Mouse (Mus musculus): ENCODE results near the gene Gk5. TPM values are rescaled to one million over a fixed set of nuclear protein-coding genes. Genes with fewer than 3 reads are reported as not detected.

Gene Gk5
- polyA plus RNA-seq, 1 experiment, result 1.5 TPM

DNA sequence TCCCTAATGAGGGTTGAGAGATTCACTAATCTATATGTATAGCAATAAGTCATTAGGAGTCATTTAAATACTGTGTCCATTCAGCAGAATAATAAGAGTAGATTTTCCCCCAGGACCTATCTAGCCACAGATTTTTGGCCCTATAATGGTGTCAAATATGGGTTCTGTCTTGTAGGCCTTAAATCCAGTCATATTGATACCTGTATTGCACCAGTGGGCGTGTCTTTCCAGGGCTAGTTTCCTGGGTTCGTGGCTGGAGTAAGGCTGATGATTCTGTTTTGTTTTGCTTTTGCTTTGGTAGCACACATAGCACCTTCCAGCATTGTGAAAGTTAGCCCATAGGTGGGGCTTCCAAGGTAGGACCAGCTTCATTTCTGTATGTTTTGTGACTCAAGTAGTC is 95.0 kb downstream of the Gk5 start:
- 93% methylated on average over 2 of the region's 2 CpGs for WGBS
- TF ChIP-seq CTCF (IDR thresholded peaks at IDR 0.05; ENCODE audit: extremely low read depth, insufficient read depth, insufficient read length, insufficient replicate concordance) (no peak), POLR2A (IDR thresholded peaks at IDR 0.05; ENCODE audit: low read depth, low read length) (no peak)
- no peak for DNase-seq (ENCODE audit: low read depth in 1 of 2, low spot score in 2 of 2)
- Histone ChIP-seq H3K4me1 (ENCODE audit: control insufficient read depth, insufficient read depth, insufficient read length) (no peaks in the 10 kb centered on the region), H3K27me3 (ENCODE audit: control insufficient read depth, insufficient read depth, low read length) (no peaks in the 10 kb centered on the region), H3K27ac (ENCODE audit: insufficient read depth, low read length) (no peak overlapping the region), H3K36me3 (ENCODE audit: control insufficient read depth, insufficient read depth, low read length) (no peaks in the 10 kb centered on the region), H3K4me3 (ENCODE audit: extremely low read depth, insufficient read depth, insufficient read length) (no peak overlapping the region)

DNA sequence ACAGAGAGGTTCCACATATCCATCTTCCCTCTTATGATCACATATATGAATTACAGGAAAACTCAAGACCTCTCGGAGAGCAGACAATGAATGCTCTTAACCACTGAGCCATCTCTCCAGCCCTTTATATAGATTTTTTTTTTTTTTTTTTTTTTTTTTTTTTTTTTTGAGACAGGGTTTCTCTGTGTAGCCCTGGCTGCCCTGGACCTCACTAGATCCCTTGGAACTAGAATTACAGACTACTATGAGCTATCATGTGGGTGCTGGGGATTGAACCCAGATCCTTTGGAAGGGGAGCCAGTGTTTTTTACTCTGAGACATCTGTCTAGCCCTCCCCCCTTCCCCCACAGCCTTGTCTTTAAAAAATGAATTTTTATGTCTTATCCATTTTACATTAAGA is 98.1 kb downstream of the Gk5 start:
- Histone ChIP-seq H3K4me1 (ENCODE audit: control insufficient read depth, insufficient read depth, insufficient read length) (no peaks in the 10 kb centered on the region), H3K4me3 (ENCODE audit: extremely low read depth, insufficient read depth, insufficient read length) (no peak overlapping the region), H3K27me3 (ENCODE audit: control insufficient read depth, insufficient read depth, low read length) (no peaks in the 10 kb centered on the region), H3K36me3 (ENCODE audit: control insufficient read depth, insufficient read depth, low read length) (no peaks in the 10 kb centered on the region), H3K27ac (ENCODE audit: insufficient read depth, low read length) (no peak overlapping the region)
- DNase-seq (ENCODE audit: low read depth in 1 of 2, low spot score in 2 of 2), result no peak
- 100% methylated on average over 1 of the region's 1 CpGs for WGBS
- TF ChIP-seq CTCF (IDR thresholded peaks at IDR 0.05; ENCODE audit: extremely low read depth, insufficient read depth, insufficient read length, insufficient replicate concordance) (no peak), POLR2A (IDR thresholded peaks at IDR 0.05; ENCODE audit: low read depth, low read length) (no peak)

DNA sequence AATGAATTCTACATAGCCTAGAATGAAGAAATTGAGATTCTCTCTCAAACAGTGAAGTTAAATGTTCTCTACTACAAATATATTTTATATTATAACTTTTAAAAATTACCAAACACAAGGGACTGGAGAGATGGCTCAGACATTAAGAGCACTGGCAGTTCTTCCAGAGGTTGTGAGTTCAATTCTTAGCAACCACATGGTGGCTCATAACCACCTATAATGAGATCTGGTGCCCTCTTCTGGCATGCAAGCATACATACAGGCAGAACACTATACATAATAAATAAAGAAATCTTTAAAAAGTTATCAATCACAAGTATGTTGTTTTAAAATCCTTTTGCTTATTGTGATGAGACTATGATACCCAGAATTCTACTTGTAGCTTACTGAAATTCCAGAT is 98.6 kb downstream of the Gk5 start:
- Histone ChIP-seq H3K4me3 (ENCODE audit: extremely low read depth, insufficient read depth, insufficient read length) (no peak overlapping the region), H3K36me3 (ENCODE audit: control insufficient read depth, insufficient read depth, low read length) (no peaks in the 10 kb centered on the region), H3K27me3 (ENCODE audit: control insufficient read depth, insufficient read depth, low read length) (no peaks in the 10 kb centered on the region), H3K4me1 (ENCODE audit: control insufficient read depth, insufficient read depth, insufficient read length) (no peaks in the 10 kb centered on the region), H3K27ac (ENCODE audit: insufficient read depth, low read length) (no peak overlapping the region)
- no peak for TF ChIP-seq POLR2A (IDR thresholded peaks at IDR 0.05; ENCODE audit: low read depth, low read length)
- TF ChIP-seq CTCF (IDR thresholded peaks at IDR 0.05; ENCODE audit: extremely low read depth, insufficient read depth, insufficient read length, insufficient replicate concordance), result no peak
- no peak for DNase-seq (ENCODE audit: low read depth in 1 of 2, low spot score in 2 of 2)

DNA sequence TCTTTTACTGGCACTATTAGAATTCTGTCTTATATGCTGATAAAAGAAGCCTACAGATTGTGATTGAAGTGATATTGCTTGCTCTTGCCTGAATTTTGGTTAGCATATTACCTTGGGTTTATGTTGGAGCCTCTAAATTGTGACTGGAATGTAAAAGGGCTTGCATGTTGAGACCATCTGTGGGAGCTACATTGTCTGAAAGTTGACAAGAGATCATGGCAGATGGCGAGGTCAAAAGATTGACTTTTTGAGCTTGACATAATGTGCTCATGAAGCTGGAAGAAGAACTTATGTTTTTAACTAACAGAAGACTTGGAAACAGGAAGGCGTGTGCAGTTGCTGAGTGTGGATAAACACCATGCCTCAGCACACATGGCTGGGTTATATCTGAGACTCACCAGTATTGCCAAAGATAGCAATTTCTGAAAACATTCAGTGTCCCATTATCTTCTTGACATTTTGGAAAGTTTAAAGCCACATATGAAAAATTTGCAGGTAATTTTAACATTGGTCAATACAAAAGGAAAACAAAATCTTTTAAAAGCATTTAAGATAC is 100.0 kb downstream of the Gk5 start:
- TF ChIP-seq POLR2A (IDR thresholded peaks at IDR 0.05; ENCODE audit: low read depth, low read length) (no peak), CTCF (IDR thresholded peaks at IDR 0.05; ENCODE audit: extremely low read depth, insufficient read depth, insufficient read length, insufficient replicate concordance) (no peak)
- Histone ChIP-seq H3K27me3 (ENCODE audit: control insufficient read depth, insufficient read depth, low read length) (no peaks in the 10 kb centered on the region), H3K36me3 (ENCODE audit: control insufficient read depth, insufficient read depth, low read length) (no peaks in the 10 kb centered on the region), H3K27ac (ENCODE audit: insufficient read depth, low read length) (no peak overlapping the region), H3K4me3 (ENCODE audit: extremely low read depth, insufficient read depth, insufficient read length) (no peak overlapping the region), H3K4me1 (ENCODE audit: control insufficient read depth, insufficient read depth, insufficient read length) (no peaks in the 10 kb centered on the region)
- DNase-seq (ENCODE audit: low read depth in 1 of 2, low spot score in 2 of 2), result no peak
- WGBS, result 39% methylated on average over 2 of the region's 2 CpGs

DNA sequence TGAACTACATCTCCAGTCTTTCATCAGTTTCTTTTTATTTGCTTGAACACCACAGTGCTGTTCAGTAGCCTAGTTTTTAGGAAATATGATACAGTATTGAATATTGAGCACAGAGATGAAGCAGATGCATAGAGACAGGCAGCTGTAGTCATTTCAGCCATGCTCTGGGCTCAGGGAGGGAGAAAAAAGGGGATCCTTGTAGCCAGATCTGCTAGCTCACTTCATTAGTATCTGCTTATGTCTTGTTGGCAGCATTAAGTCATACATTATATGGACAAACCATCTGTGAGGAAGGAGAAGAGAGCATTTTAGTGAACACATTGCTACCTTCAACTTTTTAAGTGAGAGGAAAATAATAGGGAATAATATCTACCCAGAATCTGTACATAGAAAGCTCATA is 101.3 kb downstream of the Gk5 start:
- DNase-seq (ENCODE audit: low read depth in 1 of 2, low spot score in 2 of 2), result no peak
- H3K4me1 ChIP-seq (ENCODE audit: control insufficient read depth, insufficient read depth, insufficient read length), result no peaks in the 10 kb centered on the region
- no peaks in the 10 kb centered on the region for H3K36me3 ChIP-seq (ENCODE audit: control insufficient read depth, insufficient read depth, low read length)
- H3K27ac ChIP-seq (ENCODE audit: insufficient read depth, low read length), result no peak overlapping the region
- H3K4me3 ChIP-seq (ENCODE audit: extremely low read depth, insufficient read depth, insufficient read length), result no peak overlapping the region
- no peaks in the 10 kb centered on the region for H3K27me3 ChIP-seq (ENCODE audit: control insufficient read depth, insufficient read depth, low read length)
- no peak for TF ChIP-seq CTCF (IDR thresholded peaks at IDR 0.05; ENCODE audit: extremely low read depth, insufficient read depth, insufficient read length, insufficient replicate concordance)
- TF ChIP-seq POLR2A (IDR thresholded peaks at IDR 0.05; ENCODE audit: low read depth, low read length), result no peak

DNA sequence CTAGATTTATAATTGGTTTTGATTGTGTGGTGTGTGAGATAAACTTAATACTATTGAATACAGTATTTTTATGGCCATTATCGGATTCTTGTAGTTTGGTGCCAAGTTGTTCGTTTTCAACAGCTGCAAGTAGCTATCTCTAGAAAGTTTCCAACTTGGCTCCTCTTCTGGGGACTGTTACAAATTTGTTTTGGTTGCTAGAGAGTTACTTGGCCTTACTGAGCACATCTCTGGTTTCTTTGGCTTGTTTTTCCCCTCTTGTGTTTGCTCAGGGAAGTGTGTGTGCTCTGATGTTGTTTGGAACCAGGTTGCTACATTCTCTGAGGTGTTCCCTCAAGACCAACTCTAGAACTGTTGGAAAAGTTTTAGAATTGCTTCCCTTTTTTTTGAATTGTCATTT is 104.1 kb downstream of the Gk5 start:
- no peak overlapping the region for H3K27ac ChIP-seq (ENCODE audit: insufficient read depth, low read length)
- no peak for DNase-seq (ENCODE audit: low read depth in 1 of 2, low spot score in 2 of 2)
- TF ChIP-seq POLR2A (IDR thresholded peaks at IDR 0.05; ENCODE audit: low read depth, low read length) (no peak), CTCF (IDR thresholded peaks at IDR 0.05; ENCODE audit: extremely low read depth, insufficient read depth, insufficient read length, insufficient replicate concordance) (no peak)
- H3K27me3 ChIP-seq (ENCODE audit: control insufficient read depth, insufficient read depth, low read length), result no peaks in the 10 kb centered on the region
- H3K4me1 ChIP-seq (ENCODE audit: control insufficient read depth, insufficient read depth, insufficient read length), result no peaks in the 10 kb centered on the region
- no peak overlapping the region for H3K4me3 ChIP-seq (ENCODE audit: extremely low read depth, insufficient read depth, insufficient read length)
- WGBS, result 84% methylated on average over 2 of the region's 2 CpGs
- no peaks in the 10 kb centered on the region for H3K36me3 ChIP-seq (ENCODE audit: control insufficient read depth, insufficient read depth, low read length)

DNA sequence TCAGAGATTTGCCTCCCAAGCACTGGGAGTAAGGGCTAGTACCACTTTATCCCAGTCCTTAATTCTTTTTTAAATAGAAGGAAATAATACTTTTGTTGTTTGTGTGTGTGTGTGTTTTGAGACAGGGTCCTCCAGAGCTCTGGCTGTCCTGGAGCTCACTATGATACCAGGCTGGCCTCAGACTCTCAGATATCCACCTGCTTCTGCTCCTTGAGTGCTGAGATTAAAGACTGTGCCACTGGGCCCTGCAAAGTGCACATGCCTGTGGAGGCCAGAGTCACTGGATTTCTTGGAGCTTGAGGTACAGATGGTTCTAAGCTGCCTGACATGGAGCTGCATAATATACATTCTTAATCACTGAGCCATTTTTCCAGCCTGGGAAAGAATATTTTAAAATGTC is 109.1 kb downstream of the Gk5 start:
- DNase-seq (ENCODE audit: low read depth in 1 of 2, low spot score in 2 of 2), result no peak
- Histone ChIP-seq H3K27ac (ENCODE audit: insufficient read depth, low read length) (no peak overlapping the region), H3K36me3 (ENCODE audit: control insufficient read depth, insufficient read depth, low read length) (no peaks in the 10 kb centered on the region), H3K27me3 (ENCODE audit: control insufficient read depth, insufficient read depth, low read length) (no peaks in the 10 kb centered on the region), H3K4me3 (ENCODE audit: extremely low read depth, insufficient read depth, insufficient read length) (no peak overlapping the region), H3K4me1 (ENCODE audit: control insufficient read depth, insufficient read depth, insufficient read length) (no peaks in the 10 kb centered on the region)
- TF ChIP-seq CTCF (IDR thresholded peaks at IDR 0.05; ENCODE audit: extremely low read depth, insufficient read depth, insufficient read length, insufficient replicate concordance) (no peak), POLR2A (IDR thresholded peaks at IDR 0.05; ENCODE audit: low read depth, low read length) (no peak)

Measured in spleen, adult 2 months (tissue).